Mouse (Mus musculus) embryonic facial prominence, embryonic 11.5 days (tissue): ENCODE measurements around the gene Zcchc17. TPM values are rescaled to one million over a fixed set of nuclear protein-coding genes. Genes with fewer than 3 reads are reported as not detected.

Source experiments
- ATAC-seq: fragments of 200-750 bp; cut with Nextera tagmentation; replicated peaks from 2 replicates; pipeline ENCODE4 v1.8.0; 2017; ENCODE audit warnings: low read depth; ENCODE audit not compliant: insufficient number of reproducible peaks, low FRiP score, low TSS enrichment
- DNase-seq: peaks from one replicate; pipeline ENCODE4 v3.0.0-alpha.2; 2015; ENCODE audit warnings: low spot score
- H3K27ac ChIP-seq: fragments of 300-500 bp; sonication (generic); replicated peaks from 2 replicates; pipeline ENCODE4 v1.5.1; 2014; ENCODE audit warnings: mild to moderate bottlenecking, low read depth, low read length, control low read depth
- H3K27me3 ChIP-seq: fragments of 300-500 bp; sonication (generic); 2 replicates; pipeline ENCODE4 v1.6.1; 2014; ENCODE audit warnings: mild to moderate bottlenecking, low read length, moderate library complexity, mixed read lengths; ENCODE audit not compliant: control insufficient read depth, insufficient read depth
- H3K36me3 ChIP-seq: fragments of 300-500 bp; sonication (generic); replicated peaks from 2 replicates; pipeline ENCODE4 v1.6.1; 2014; ENCODE audit warnings: low read depth, mild to moderate bottlenecking, low read length, moderate library complexity, mixed read lengths; ENCODE audit not compliant: control insufficient read depth, insufficient read depth
- H3K4me1 ChIP-seq: fragments of 300-500 bp; sonication (generic); 2 replicates; pipeline ENCODE4 v1.6.1; 2014; ENCODE audit warnings: low read length, mixed read lengths; ENCODE audit not compliant: control insufficient read depth, insufficient read depth
- H3K4me2 ChIP-seq: fragments of 300-500 bp; sonication (generic); 2 replicates; pipeline ENCODE4 v1.6.1; 2014; ENCODE audit warnings: low read depth, mild to moderate bottlenecking, control low read depth, low read length, moderate library complexity
- H3K4me3 ChIP-seq: fragments of 300-500 bp; sonication (generic); 2 replicates; pipeline ENCODE4 v1.5.1; 2014; ENCODE audit warnings: low read depth, low read length, control low read depth
- H3K9ac ChIP-seq: fragments of 300-500 bp; sonication (generic); replicated peaks from 2 replicates; pipeline ENCODE4 v1.6.1; 2014; ENCODE audit warnings: mild to moderate bottlenecking, control low read depth, low read length
- H3K9me3 ChIP-seq: fragments of 300-500 bp; sonication (generic); replicated peaks from 2 replicates; pipeline ENCODE4 v1.6.1; 2016; ENCODE audit warnings: mild to moderate bottlenecking, low read length, inconsistent platforms, mixed read lengths; ENCODE audit not compliant: control insufficient read depth
- WGBS: fragments of 180-500 bp; shearing (Covaris S2); extraction: QIAGEN DNeasy Blood & Tissue Kit; methylation state at CpG from one replicate; pipeline ENCODE4 v1.1.7; 2014; 5-methylcytosine and 5-hydroxymethylcytosine counted together
- polyA plus RNA-seq: library from polyadenylated mRNA; unstranded; fragments of >200 nt; fragmentation: Nextera tagmentation; extraction: Ambion mirVana; gene quantifications from 2 replicates; pipeline ENCODE4 v1.2.1, GENCODE M21; 2014

Zcchc17 gene
- polyA plus RNA-seq, 1 experiment from 2014 or later = 93.1 TPM

GRCm38 (mm10) chr4:130295047-130295745 lies 64.5 kb downstream of the Zcchc17 start:
- H3K9ac ChIP-seq = no peak overlapping the region
- ATAC-seq (no peak), DNase-seq (no peak)
- H3K36me3 ChIP-seq = no peaks in the 10 kb centered on the region
- no peaks in the 10 kb centered on the region for H3K4me1 ChIP-seq
- WGBS = 56% methylated on average over 23 of the region's 23 CpGs
- H3K4me2 ChIP-seq = no peak overlapping the region
- no peak overlapping the region for H3K27ac ChIP-seq
- no peaks in the 10 kb centered on the region; the same call in 1 of the 2 replicates for H3K27me3 ChIP-seq
- no peak overlapping the region for H3K4me3 ChIP-seq
- H3K9me3 ChIP-seq = no peaks in the 10 kb centered on the region

GRCm38 (mm10) chr4:130294513-130294912 lies 65.2 kb downstream of the Zcchc17 start:
- no peaks in the 10 kb centered on the region; the same call in 1 of the 2 replicates for H3K27me3 ChIP-seq
- WGBS = 87% methylated on average over 8 of the region's 8 CpGs

GRCm38 (mm10) chr4:130292271-130292670 lies 67.5 kb downstream of the Zcchc17 start:
- 3% methylated on average over 4 of the region's 4 CpGs for WGBS
- no peak overlapping the region for H3K4me2 ChIP-seq
- H3K9ac ChIP-seq = no peak overlapping the region
- H3K36me3 ChIP-seq = no peaks in the 10 kb centered on the region
- peak; percentile 90 for DNase-seq
- H3K4me3 ChIP-seq = no peak overlapping the region
- ATAC-seq = 0 out of 2 replicates have a peak, but pooled peaks have one; percentile 62
- H3K9me3 ChIP-seq = no peaks in the 10 kb centered on the region
- H3K27ac ChIP-seq = no peak overlapping the region
- H3K27me3 ChIP-seq = no peaks in the 10 kb centered on the region; the same call in 1 of the 2 replicates
- no peaks in the 10 kb centered on the region for H3K4me1 ChIP-seq

More at GRCm38 (mm10) chr4:130294513-130294912, 65.2 kb downstream of the Zcchc17 start:
- Histone ChIP-seq H3K4me2 (no peak overlapping the region), H3K36me3 (no peaks in the 10 kb centered on the region), H3K4me3 (no peak overlapping the region), H3K27ac (no peak overlapping the region), H3K4me1 (no peaks in the 10 kb centered on the region), H3K9ac (no peak overlapping the region), H3K9me3 (no peaks in the 10 kb centered on the region)
- ATAC-seq (no peak), DNase-seq (no peak)

- no peaks in the 10 kb centered on the region for H3K4me1 ChIP-seq
- no peak overlapping the region for H3K27ac ChIP-seq
- WGBS = 75% methylated on average over 3 of the region's 3 CpGs
- no peak overlapping the region for H3K4me3 ChIP-seq
- no peak overlapping the region for H3K4me2 ChIP-seq
- no peaks in the 10 kb centered on the region for H3K36me3 ChIP-seq
- no peak overlapping the region for H3K9ac ChIP-seq
- no peaks in the 10 kb centered on the region for H3K9me3 ChIP-seq
- H3K27me3 ChIP-seq = no peaks in the 10 kb centered on the region
- DNase-seq (no peak), ATAC-seq (no peak)
These were observed 69.9 kb downstream of the Zcchc17 start for GRCm38 (mm10) chr4:130289824-130290223.

- H3K4me3 ChIP-seq = no peak overlapping the region
- no peaks in the 10 kb centered on the region for H3K36me3 ChIP-seq
- WGBS = 51% methylated on average over 3 of the region's 3 CpGs
- no peak overlapping the region for H3K27ac ChIP-seq
- no peaks in the 10 kb centered on the region for H3K9me3 ChIP-seq
- no peak overlapping the region for H3K4me2 ChIP-seq
- no peaks in the 10 kb centered on the region for H3K27me3 ChIP-seq
- ATAC-seq = no peak
- no peaks in the 10 kb centered on the region for H3K4me1 ChIP-seq
- no peak for DNase-seq
- H3K9ac ChIP-seq = no peak overlapping the region
These were observed 73.2 kb downstream of the Zcchc17 start for GRCm38 (mm10) chr4:130286531-130286930.

GRCm38 (mm10) chr4:130283826-130284225 lies 75.9 kb downstream of the Zcchc17 start:
- WGBS = 85% methylated on average over 9 of the region's 9 CpGs
- H3K27ac ChIP-seq = no peak overlapping the region
- no peaks in the 10 kb centered on the region for H3K27me3 ChIP-seq
- H3K4me3 ChIP-seq = no peak overlapping the region
- ATAC-seq (no peak), DNase-seq (no peak)
- H3K36me3 ChIP-seq = no peaks in the 10 kb centered on the region
- H3K4me1 ChIP-seq = no peaks in the 10 kb centered on the region
- H3K9me3 ChIP-seq = no peaks in the 10 kb centered on the region
- H3K4me2 ChIP-seq = no peak overlapping the region
- no peak overlapping the region for H3K9ac ChIP-seq

GRCm38 (mm10) chr4:130282856-130283255 lies 76.9 kb downstream of the Zcchc17 start:
- Histone ChIP-seq H3K36me3 (no peaks in the 10 kb centered on the region), H3K27me3 (no peaks in the 10 kb centered on the region), H3K9ac (no peak overlapping the region), H3K4me2 (no peak overlapping the region), H3K4me3 (no peak overlapping the region), H3K9me3 (no peaks in the 10 kb centered on the region), H3K27ac (no peak overlapping the region), H3K4me1 (no peaks in the 10 kb centered on the region)
- DNase-seq (no peak), ATAC-seq (no peak)
- 72% methylated on average over 5 of the region's 5 CpGs for WGBS

- no peak within 1 kb of the TSS for H3K9ac ChIP-seq
- no peaks in the 10 kb centered on the region for H3K4me1 ChIP-seq
- no peak for DNase-seq
- no peaks in the 10 kb centered on the region for H3K27me3 ChIP-seq
- H3K9me3 ChIP-seq = no peaks in the 10 kb centered on the region
- no peaks in the 10 kb centered on the region for H3K36me3 ChIP-seq
- no peak for ATAC-seq
- H3K4me2 ChIP-seq = no peak within 1 kb of the TSS
- WGBS = 65% methylated on average over 2 of the region's 2 CpGs
- no peak within 1 kb of the TSS for H3K4me3 ChIP-seq
- no peak within 1 kb of the TSS for H3K27ac ChIP-seq
These were observed 80.6 kb downstream of the Zcchc17 start, which contains the start of gene Serinc2 for GRCm38 (mm10) chr4:130279105-130279504. TSS of gene Serinc2 (minus strand) at chr4:130279205.
